Mouse (Mus musculus) kidney, embryonic 16.5 days (tissue): ENCODE results near the gene Mfsd11. TPM values are rescaled to one million over a fixed set of nuclear protein-coding genes. Genes with fewer than 3 reads are reported as not detected.

Experiments
- ATAC-seq: fragments of 200-750 bp; cut with Nextera tagmentation; 2 replicates; pipeline ENCODE4 v1.8.0; 2017; ENCODE audit warnings: moderate TSS enrichment; ENCODE audit not compliant: low FRiP score, low TSS enrichment
- H3K27ac ChIP-seq: fragments of 300-500 bp; sonication (generic); 2 replicates; pipeline ENCODE4 v1.5.1; 2014; ENCODE audit warnings: low read length
- H3K27me3 ChIP-seq: fragments of 300-500 bp; sonication (generic); 2 replicates; pipeline ENCODE4 v1.6.1; 2014; ENCODE audit warnings: low read length, control low read depth, mixed read lengths; ENCODE audit not compliant: insufficient read depth
- H3K36me3 ChIP-seq: fragments of 300-500 bp; sonication (generic); 2 replicates; pipeline ENCODE4 v1.6.1; 2014; ENCODE audit warnings: low read length, control low read depth, mixed read lengths; ENCODE audit not compliant: insufficient read depth
- H3K4me1 ChIP-seq: fragments of 300-500 bp; sonication (generic); 2 replicates; pipeline ENCODE4 v1.6.1; 2014; ENCODE audit warnings: low read length, control low read depth, mixed read lengths; ENCODE audit not compliant: insufficient read depth
- H3K4me2 ChIP-seq: fragments of 300-500 bp; sonication (generic); replicated peaks from 2 replicates; pipeline ENCODE4 v1.6.1; 2014; ENCODE audit warnings: low read depth, low read length
- H3K4me3 ChIP-seq: fragments of 300-500 bp; sonication (generic); 2 replicates; pipeline ENCODE4 v1.5.1; 2014; ENCODE audit warnings: mild to moderate bottlenecking, low read length
- H3K9ac ChIP-seq: fragments of 300-500 bp; sonication (generic); replicated peaks from 2 replicates; pipeline ENCODE4 v1.6.1; 2014; ENCODE audit warnings: low read length
- H3K9me3 ChIP-seq: fragments of 300-500 bp; sonication (generic); 2 replicates; pipeline ENCODE4 v1.6.1; 2016; ENCODE audit warnings: low read length, control low read depth
- WGBS: fragments of 180-500 bp; shearing (Covaris S2); extraction: QIAGEN DNeasy Blood & Tissue Kit; methylation state at CpG from one replicate; pipeline ENCODE4 v1.1.7; 2014; 5-methylcytosine and 5-hydroxymethylcytosine counted together
- polyA plus RNA-seq: library from polyadenylated mRNA; unstranded; fragments of >200 nt; fragmentation: Nextera tagmentation; extraction: Ambion mirVana; gene quantifications from 2 replicates; pipeline ENCODE4 v1.2.1, GENCODE M21; 2015

The Mfsd11 gene
- polyA plus RNA-seq: 38.8 and 41.2 TPM in 2 replicates

DNA sequence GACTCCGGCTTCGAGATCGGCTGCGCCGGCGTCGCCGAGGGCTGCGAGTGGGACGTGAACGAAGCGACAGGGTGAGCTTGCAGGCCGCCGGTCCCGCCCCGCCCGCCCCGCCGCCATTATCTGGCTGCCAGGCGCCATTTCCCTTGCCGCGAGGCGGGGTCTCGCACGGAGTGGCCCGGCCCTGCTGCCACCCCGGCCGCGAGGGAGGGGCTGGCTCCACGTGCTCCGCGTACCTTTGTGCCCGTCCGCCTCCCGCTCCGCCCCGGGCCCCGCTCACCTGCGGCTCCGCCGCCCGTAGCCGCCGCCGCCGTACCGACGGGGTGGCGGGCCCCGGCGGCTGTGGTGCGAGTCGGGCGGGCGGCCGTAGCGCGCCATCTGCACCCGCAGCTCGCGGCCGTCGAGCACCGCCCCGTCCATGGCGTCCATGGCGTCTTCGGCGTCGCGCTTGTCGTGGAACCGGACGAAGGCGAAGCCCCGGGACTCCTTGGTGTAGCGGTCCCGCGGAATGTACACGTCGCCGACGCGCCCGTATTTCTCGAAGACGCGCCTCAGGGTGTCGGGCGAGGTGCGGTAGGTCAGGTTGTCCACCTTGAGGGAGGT, at the start of gene Mfsd11:
Gene Mfsd11, plus strand, starts transcription at position 150 of the 600 bp plus-strand sequence.
- H3K36me3 ChIP-seq: peaks cover 15% of the 10 kb centered on the region
- H3K27ac ChIP-seq: peak within 1 kb of the TSS; percentile 99
- peak within 1 kb of the TSS; percentile 99 for H3K9ac ChIP-seq
- H3K4me1 ChIP-seq: peaks cover 21% of the 10 kb centered on the region
- H3K27me3 ChIP-seq: no peaks in the 10 kb centered on the region
- H3K4me3 ChIP-seq: peak within 1 kb of the TSS; percentile 95
- no peaks in the 10 kb centered on the region for H3K9me3 ChIP-seq
- H3K4me2 ChIP-seq: peak within 1 kb of the TSS; percentile 77
- ATAC-seq: peak; percentile 76
- WGBS: 0% methylated on average over 84 of the region's 91 CpGs

DNA sequence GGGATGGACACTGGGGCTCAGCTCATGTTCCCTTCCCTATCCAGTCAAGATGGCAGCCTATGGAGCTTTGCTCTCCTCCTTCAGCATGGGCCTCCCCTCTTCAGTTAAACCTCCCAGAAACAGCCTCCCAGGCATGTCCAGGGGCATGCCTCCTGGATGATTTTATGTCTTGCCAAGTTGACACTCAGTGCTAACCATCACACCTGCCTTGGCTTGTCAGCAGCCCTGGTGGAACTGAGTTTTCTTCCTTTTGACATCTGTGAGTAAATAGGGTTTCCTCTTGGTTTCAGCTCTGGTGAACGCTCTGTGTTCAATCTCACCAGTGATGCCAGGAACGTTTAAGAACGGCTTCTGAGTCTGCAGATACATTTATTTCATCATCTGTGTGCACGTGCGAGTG, 49.5 kb upstream of the Mfsd11 start:
- 87% methylated on average over 5 of the region's 5 CpGs for WGBS
- peaks cover 5% of the 10 kb centered on the region for H3K4me1 ChIP-seq
- no peak overlapping the region for H3K4me2 ChIP-seq
- no peak overlapping the region for H3K27ac ChIP-seq
- H3K9ac ChIP-seq: no peak overlapping the region
- H3K36me3 ChIP-seq: no peaks in the 10 kb centered on the region
- H3K4me3 ChIP-seq: no peak overlapping the region
- ATAC-seq: no peak
- H3K27me3 ChIP-seq: no peaks in the 10 kb centered on the region
- H3K9me3 ChIP-seq: no peaks in the 10 kb centered on the region

GRCm38 (mm10) chr11:116806136-116807071, 45.8 kb upstream of the Mfsd11 start:
- no peak overlapping the region; the same call in 1 of the 2 replicates for H3K27ac ChIP-seq
- no peaks in the 10 kb centered on the region for H3K27me3 ChIP-seq
- H3K9ac ChIP-seq: no peak overlapping the region
- ATAC-seq: no peak
- H3K4me2 ChIP-seq: no peak overlapping the region
- H3K36me3 ChIP-seq: no peaks in the 10 kb centered on the region
- H3K4me1 ChIP-seq: peaks cover 10% of the 10 kb centered on the region
- WGBS: 60% methylated on average over 15 of the region's 15 CpGs
- H3K9me3 ChIP-seq: no peaks in the 10 kb centered on the region
- H3K4me3 ChIP-seq: no peak overlapping the region

- 0 out of 2 replicates have a peak overlapping the region, but pooled peaks have one; percentile 45 for H3K27ac ChIP-seq
- no peak overlapping the region for H3K9ac ChIP-seq
- H3K4me2 ChIP-seq: no peak overlapping the region
- ATAC-seq: no peak
- peaks cover 15% of the 10 kb centered on the region for H3K4me1 ChIP-seq
- no peaks in the 10 kb centered on the region for H3K27me3 ChIP-seq
- H3K9me3 ChIP-seq: no peaks in the 10 kb centered on the region
- no peak overlapping the region for H3K4me3 ChIP-seq
- H3K36me3 ChIP-seq: no peaks in the 10 kb centered on the region
- 52% methylated on average over 7 of the region's 7 CpGs for WGBS
These were observed 45.1 kb upstream of the Mfsd11 start for GRCm38 (mm10) chr11:116807116-116807515.

- no peak for ATAC-seq
- Histone ChIP-seq H3K9me3 (no peaks in the 10 kb centered on the region), H3K4me1 (peaks cover 19% of the 10 kb centered on the region), H3K4me2 (no peak overlapping the region), H3K9ac (no peak overlapping the region), H3K27me3 (no peaks in the 10 kb centered on the region), H3K27ac (peak overlapping the region; percentile 63; the same call in 1 of the 2 replicates), H3K36me3 (no peaks in the 10 kb centered on the region), H3K4me3 (no peak overlapping the region)
- 49% methylated on average over 3 of the region's 3 CpGs for WGBS
These were observed 44.7 kb upstream of the Mfsd11 start for GRCm38 (mm10) chr11:116807526-116807925.

DNA sequence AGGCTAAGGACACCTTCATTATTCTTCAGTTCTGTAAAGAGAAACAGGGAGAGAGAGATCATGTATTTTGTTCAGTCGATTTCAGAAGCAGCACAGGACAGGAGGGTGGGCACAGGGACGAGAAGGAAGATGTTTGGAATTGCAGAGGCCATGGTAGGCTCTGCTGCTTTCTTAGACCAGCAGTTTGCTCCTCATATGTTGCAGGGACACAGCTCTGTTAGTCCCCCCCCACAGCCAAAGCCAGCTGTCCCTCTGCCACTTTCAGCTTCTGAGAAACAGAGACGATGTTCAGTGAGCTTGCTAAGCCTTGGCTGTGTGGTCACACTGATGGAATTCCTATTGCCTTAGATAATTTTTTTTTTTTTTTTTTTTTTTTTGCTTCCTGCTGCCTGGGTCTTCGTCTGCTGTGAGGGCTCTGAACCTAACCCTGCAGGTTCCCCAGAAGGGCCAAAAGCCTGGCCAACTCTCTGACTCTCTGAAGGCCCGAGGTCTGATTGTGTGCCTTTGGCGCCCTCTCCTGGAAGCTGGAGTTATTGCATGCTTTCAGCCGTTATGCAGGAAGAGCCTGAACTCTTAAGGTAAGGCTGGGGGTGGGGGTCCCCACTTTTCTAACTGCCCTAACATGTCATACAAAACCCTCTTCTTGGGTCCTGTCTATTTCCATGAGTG, 44.2 kb upstream of the Mfsd11 start:
- Histone ChIP-seq H3K4me3 (no peak overlapping the region), H3K9me3 (no peaks in the 10 kb centered on the region), H3K4me2 (no peak overlapping the region), H3K27ac (peak overlapping the region; percentile 63; the same call in 1 of the 2 replicates), H3K4me1 (peaks cover 25% of the 10 kb centered on the region), H3K27me3 (no peaks in the 10 kb centered on the region), H3K36me3 (no peaks in the 10 kb centered on the region), H3K9ac (no peak overlapping the region)
- 23% methylated on average over 7 of the region's 7 CpGs for WGBS
- no peak for ATAC-seq

GRCm38 (mm10) chr11:116808811-116809395, 43.3 kb upstream of the Mfsd11 start:
- 79% methylated on average over 11 of the region's 11 CpGs for WGBS
- H3K27ac ChIP-seq: no peak overlapping the region
- no peak for ATAC-seq
- no peaks in the 10 kb centered on the region for H3K36me3 ChIP-seq
- H3K9ac ChIP-seq: no peak overlapping the region
- H3K4me3 ChIP-seq: no peak overlapping the region
- no peaks in the 10 kb centered on the region for H3K27me3 ChIP-seq
- no peaks in the 10 kb centered on the region for H3K9me3 ChIP-seq
- H3K4me2 ChIP-seq: no peak overlapping the region
- H3K4me1 ChIP-seq: peaks cover 33% of the 10 kb centered on the region

GRCm38 (mm10) chr11:116809520-116809919, 42.7 kb upstream of the Mfsd11 start:
- H3K4me3 ChIP-seq: no peak overlapping the region
- H3K9me3 ChIP-seq: no peaks in the 10 kb centered on the region
- no peaks in the 10 kb centered on the region for H3K36me3 ChIP-seq
- no peak overlapping the region for H3K4me2 ChIP-seq
- H3K27me3 ChIP-seq: no peaks in the 10 kb centered on the region
- H3K27ac ChIP-seq: no peak overlapping the region
- 83% methylated on average over 8 of the region's 8 CpGs for whole genome bisulfite sequencing
- ATAC-seq: no peak
- H3K9ac ChIP-seq: no peak overlapping the region
- H3K4me1 ChIP-seq: peaks cover 39% of the 10 kb centered on the region

GRCm38 (mm10) chr11:116810528-116810927, 41.7 kb upstream of the Mfsd11 start:
- Histone ChIP-seq H3K27me3 (no peaks in the 10 kb centered on the region), H3K4me1 (peaks cover 49% of the 10 kb centered on the region), H3K4me2 (no peak overlapping the region), H3K9me3 (no peaks in the 10 kb centered on the region), H3K27ac (no peak overlapping the region), H3K9ac (no peak overlapping the region), H3K36me3 (no peaks in the 10 kb centered on the region), H3K4me3 (no peak overlapping the region)
- ATAC-seq: no peak
- 80% methylated on average over 11 of the region's 11 CpGs for WGBS
